Mouse (Mus musculus) embryonic fibroblast, embryonic 13.5 days (primary cell): ENCODE measurements around the gene Gm5134. TPM values are rescaled to one million over a fixed set of nuclear protein-coding genes. Genes with fewer than 3 reads are reported as not detected.
"Not testable (repeated sequence)": the region's sequence is repeated elsewhere in the genome, so short reads cannot be mapped to it uniquely, and the experiment has no call there.

Experiments
- H3K27ac ChIP-seq: 2 replicates; pipeline ENCODE4 v1.5.1; 2012; ENCODE audit warnings: low read length, control low read depth, inconsistent platforms; ENCODE audit not compliant: insufficient read depth
- H3K4me1 ChIP-seq: 2 replicates; pipeline ENCODE4 v1.6.1; 2011; ENCODE audit warnings: low read length; ENCODE audit not compliant: control insufficient read depth, insufficient read depth
- H3K4me3 ChIP-seq: 2 replicates; pipeline ENCODE4 v1.5.1; 2011; ENCODE audit warnings: mild to moderate bottlenecking, control low read depth, low read length; ENCODE audit not compliant: insufficient read depth
- CTCF ChIP-seq: IDR thresholded peaks from 2 replicates; pipeline ENCODE4 v1.5.1; 2011; ENCODE audit warnings: mild to moderate bottlenecking, control low read depth, low read length, moderate library complexity, borderline replicate concordance; ENCODE audit not compliant: insufficient read depth
- POLR2A ChIP-seq: IDR thresholded peaks from 2 replicates; pipeline ENCODE4 v1.6.1; 2011; ENCODE audit warnings: low read depth, mild to moderate bottlenecking, control low read depth, low read length, moderate library complexity
- polyA plus RNA-seq: library from polyadenylated mRNA; stranded (reverse); fragments of >200 nt; gene quantifications from 2 replicates; pipeline ENCODE4 v1.2.4, GENCODE M21; 2011; ENCODE audit warnings: low read depth; ENCODE audit not compliant: missing spikeins, insufficient read length

The Gm5134 gene
- polyA plus RNA-seq, 1 experiment: not detected

GRCm38 (mm10) chr10:75993616-75994240 lies 39.4 kb downstream of the Gm5134 start:
- no peak overlapping the region for H3K27ac ChIP-seq
- H3K4me1 ChIP-seq: no peaks in the 10 kb centered on the region
- H3K4me3 ChIP-seq: no peak overlapping the region
- TF ChIP-seq CTCF: no peak
- TF ChIP-seq POLR2A: no peak

GRCm38 (mm10) chr10:75994531-75995210 lies 40.4 kb downstream of the Gm5134 start:
- H3K4me3 ChIP-seq, H3K4me1 ChIP-seq, H3K27ac ChIP-seq: not testable (repeated sequence)

DNA sequence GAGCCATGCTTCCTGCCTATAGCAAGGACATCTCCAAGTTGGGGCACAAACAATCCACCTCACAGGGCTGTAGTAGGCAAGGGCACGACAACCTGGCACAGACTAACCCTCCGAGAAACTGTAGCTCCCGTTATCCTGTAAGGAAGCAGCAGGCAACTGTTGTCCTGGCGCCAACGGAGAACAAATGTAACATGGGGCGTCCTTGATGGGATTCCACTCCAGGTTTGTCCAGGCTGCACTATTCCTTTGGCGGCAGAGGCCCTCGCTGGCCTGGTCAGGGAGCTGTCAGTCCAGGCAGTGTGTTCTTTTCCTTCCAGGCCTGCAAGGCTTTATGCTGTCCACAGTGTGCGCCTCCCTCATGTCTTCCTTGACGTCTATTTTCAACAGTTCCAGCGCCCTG lies 41.1 kb downstream of the Gm5134 start:
- TF ChIP-seq POLR2A (no peak), CTCF (no peak)
- Histone ChIP-seq H3K27ac (no peak overlapping the region), H3K4me3 (no peak overlapping the region), H3K4me1 (no peaks in the 10 kb centered on the region)

DNA sequence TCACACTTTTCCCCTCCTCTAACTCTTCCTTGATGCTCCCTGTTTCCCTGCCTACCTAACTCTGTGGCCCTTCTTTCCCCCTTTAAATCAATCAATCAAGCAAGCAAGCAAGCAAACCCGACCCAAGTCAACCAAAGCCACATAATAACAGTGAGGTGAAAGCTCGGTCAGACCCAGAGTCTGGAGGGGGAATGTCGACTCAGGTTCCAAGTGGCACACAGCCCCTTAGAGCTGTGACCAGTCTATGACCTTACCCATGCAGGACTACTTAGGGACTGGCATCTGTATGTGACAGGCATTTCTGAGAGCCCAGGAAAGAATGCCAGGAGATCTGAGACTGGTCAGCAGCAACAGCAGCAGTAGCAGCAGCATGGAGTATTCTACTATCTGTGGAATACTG lies 42.0 kb downstream of the Gm5134 start:
- no peak for TF ChIP-seq POLR2A
- TF ChIP-seq CTCF: no peak
- Histone ChIP-seq H3K4me3 (no peak overlapping the region), H3K27ac (no peak overlapping the region), H3K4me1 (no peaks in the 10 kb centered on the region)

DNA sequence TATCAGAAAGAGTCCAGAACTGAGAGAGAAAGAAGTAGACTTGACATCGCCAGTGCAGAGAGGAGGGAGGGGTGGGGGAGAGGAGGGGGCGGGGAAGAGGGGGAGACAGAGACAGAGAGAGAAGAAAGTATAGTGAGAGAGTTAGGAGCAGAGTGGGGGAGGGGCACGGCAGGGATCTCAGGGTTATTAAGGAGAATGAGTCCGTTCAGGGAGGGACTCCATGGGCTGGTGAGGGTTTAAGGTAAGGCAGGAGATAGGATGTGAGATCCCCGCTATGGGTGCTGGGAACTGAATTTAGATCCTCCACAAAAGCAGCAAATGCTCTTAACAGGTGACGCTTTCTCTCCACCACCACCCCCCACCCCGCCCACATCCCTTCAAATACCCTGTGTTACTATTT lies 46.8 kb downstream of the Gm5134 start:
- TF ChIP-seq CTCF (no peak), POLR2A (no peak)
- H3K4me1 ChIP-seq: no peaks in the 10 kb centered on the region
- H3K4me3 ChIP-seq: no peak overlapping the region
- H3K27ac ChIP-seq: no peak overlapping the region

- Histone ChIP-seq H3K27ac (no peak overlapping the region), H3K4me3 (no peak overlapping the region), H3K4me1 (no peaks in the 10 kb centered on the region)
- no peak for TF ChIP-seq CTCF
- no peak for TF ChIP-seq POLR2A
Measured at GRCm38 (mm10) chr10:76002101-76002521, 47.8 kb downstream of the Gm5134 start.

GRCm38 (mm10) chr10:76002615-76003014 lies 48.3 kb downstream of the Gm5134 start:
- H3K4me3 ChIP-seq: no peak overlapping the region
- no peaks in the 10 kb centered on the region for H3K4me1 ChIP-seq
- no peak for TF ChIP-seq POLR2A
- H3K27ac ChIP-seq: no peak overlapping the region

DNA sequence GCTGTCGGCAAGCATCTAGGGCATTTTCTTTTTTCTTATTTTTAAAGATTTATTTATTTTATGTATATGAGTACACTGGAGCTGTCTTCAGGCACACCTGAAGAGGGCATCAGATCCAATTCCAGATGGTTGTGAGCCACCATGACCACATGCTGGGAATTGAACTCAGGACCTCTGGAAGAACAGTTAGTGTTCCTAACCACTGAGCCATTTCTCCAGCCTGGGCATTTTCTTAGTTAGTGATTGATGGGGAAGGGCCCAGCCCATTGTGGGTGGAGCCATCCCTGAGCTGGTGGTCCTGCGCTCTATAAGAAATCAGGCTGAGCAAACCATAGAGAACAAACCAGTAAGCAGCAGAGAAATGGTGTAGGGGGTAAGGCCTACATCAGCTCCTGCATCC lies 48.9 kb downstream of the Gm5134 start:
- no peak for TF ChIP-seq POLR2A
- TF ChIP-seq CTCF: no peak
- Histone ChIP-seq H3K4me3 (no peak overlapping the region), H3K27ac (no peak overlapping the region), H3K4me1 (no peaks in the 10 kb centered on the region)

- no peak overlapping the region for H3K4me3 ChIP-seq
- no peak overlapping the region for H3K27ac ChIP-seq
- no peaks in the 10 kb centered on the region for H3K4me1 ChIP-seq
- TF ChIP-seq CTCF (no peak), POLR2A (no peak)
Measured at GRCm38 (mm10) chr10:76006385-76006784, 52.1 kb downstream of the Gm5134 start.

GRCm38 (mm10) chr10:76009812-76010211 lies 55.5 kb downstream of the Gm5134 start:
- no peaks in the 10 kb centered on the region for H3K4me1 ChIP-seq
- H3K4me3 ChIP-seq: no peak overlapping the region
- no peak for TF ChIP-seq CTCF
- no peak for TF ChIP-seq POLR2A
- H3K27ac ChIP-seq: no peak overlapping the region
